Mouse (Mus musculus) thymus, postnatal 10 days (tissue): Measurements from ENCODE around the gene Mup11.
"Not testable (repeated sequence)": the region's sequence is repeated elsewhere in the genome, so short reads cannot be mapped to it uniquely, and the experiment has no call there.

ENCODE experiments used
- DNase-seq, 2 experiments: peaks; one replicate each; pipeline ENCODE4 v3.0.0; 2021; ENCODE audit warnings: low spot score in 2 of 2

Gene Mup11

DNA sequence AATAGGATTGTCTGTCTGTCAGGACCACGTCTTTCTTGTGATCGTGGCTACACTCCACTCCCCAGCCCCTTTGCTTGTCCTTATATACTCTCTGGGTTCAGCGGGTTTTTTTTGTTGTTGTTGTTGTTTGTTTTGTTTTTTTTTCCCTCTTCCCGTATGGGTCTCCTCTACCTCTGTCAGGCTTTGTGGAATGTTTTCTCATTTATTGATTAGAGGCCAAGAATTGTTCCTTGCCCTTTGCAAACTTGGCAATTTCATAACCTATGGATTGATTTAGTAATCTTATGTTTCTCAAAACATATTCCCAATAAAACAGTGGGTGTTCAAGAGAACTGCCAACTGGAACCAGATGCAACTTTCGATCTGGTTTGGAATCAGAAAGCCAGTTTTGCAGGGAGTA is at the start of gene Mup11:
Mup11 (minus strand) TSS at position 101 of the 400 bp plus-strand sequence.
- DNase-seq, result not testable (repeated sequence)
